Mouse (Mus musculus): ENCODE data around the gene Wipf3.

Gene Wipf3

GRCm38 (mm10) chr6:54429447-54430194 lies at the start of gene Wipf3:
Gene Wipf3, plus strand, starts transcription at chr6:54429603.
- peak; percentile 61 for DNase-seq (ENCODE audit: low read depth, low spot score)

- DNase-seq (ENCODE audit: low read depth, low spot score) = no peak
Measured at GRCm38 (mm10) chr6:54382636-54383035, 46.8 kb upstream of the Wipf3 start.

GRCm38 (mm10) chr6:54383893-54384524 lies 45.4 kb upstream of the Wipf3 start:
- no peak for DNase-seq (ENCODE audit: low read depth, low spot score)

- DNase-seq (ENCODE audit: low read depth, low spot score) = no peak
Measured at GRCm38 (mm10) chr6:54384777-54385176, 44.6 kb upstream of the Wipf3 start.

- DNase-seq (ENCODE audit: low read depth, low spot score) = no peak
Measured at GRCm38 (mm10) chr6:54386429-54386828, 43.0 kb upstream of the Wipf3 start.

- DNase-seq (ENCODE audit: low read depth, low spot score) = no peak
Measured at GRCm38 (mm10) chr6:54387044-54387443, 42.4 kb upstream of the Wipf3 start.

- no peak for DNase-seq (ENCODE audit: low read depth, low spot score)
Measured at GRCm38 (mm10) chr6:54387751-54388150, 41.7 kb upstream of the Wipf3 start.

GRCm38 (mm10) chr6:54388690-54389275 lies 40.6 kb upstream of the Wipf3 start:
- DNase-seq (ENCODE audit: low read depth, low spot score) = no peak

GRCm38 (mm10) chr6:54391765-54392164 lies 37.6 kb upstream of the Wipf3 start:
- peak; percentile 61 for DNase-seq (ENCODE audit: low read depth, low spot score)

- no peak for DNase-seq (ENCODE audit: low read depth, low spot score)
Measured at GRCm38 (mm10) chr6:54393886-54394285, 35.5 kb upstream of the Wipf3 start.

GRCm38 (mm10) chr6:54399194-54399923 lies 30.0 kb upstream of the Wipf3 start:
- no peak for DNase-seq (ENCODE audit: low read depth, low spot score)

GRCm38 (mm10) chr6:54401503-54401902 lies 27.9 kb upstream of the Wipf3 start:
- no peak for DNase-seq (ENCODE audit: low read depth, low spot score)

- DNase-seq (ENCODE audit: low read depth, low spot score) = no peak
Measured at GRCm38 (mm10) chr6:54404916-54405315, 24.5 kb upstream of the Wipf3 start.

GRCm38 (mm10) chr6:54406116-54406515 lies 23.3 kb upstream of the Wipf3 start:
- no peak for DNase-seq (ENCODE audit: low read depth, low spot score)

GRCm38 (mm10) chr6:54409271-54409670 lies 20.1 kb upstream of the Wipf3 start:
- no peak for DNase-seq (ENCODE audit: low read depth, low spot score)

GRCm38 (mm10) chr6:54410451-54410850 lies 19.0 kb upstream of the Wipf3 start:
- no peak for DNase-seq (ENCODE audit: low read depth, low spot score)

GRCm38 (mm10) chr6:54411591-54411990 lies 17.8 kb upstream of the Wipf3 start:
- DNase-seq (ENCODE audit: low read depth, low spot score) = no peak

- no peak for DNase-seq (ENCODE audit: low read depth, low spot score)
Measured at GRCm38 (mm10) chr6:54412879-54413278, 16.5 kb upstream of the Wipf3 start.

GRCm38 (mm10) chr6:54425230-54425629 lies 4.2 kb upstream of the Wipf3 start:
- DNase-seq (ENCODE audit: low read depth, low spot score) = no peak

GRCm38 (mm10) chr6:54428850-54429446 lies 455 bp upstream of the Wipf3 start:
- no peak for DNase-seq (ENCODE audit: low read depth, low spot score)

- DNase-seq (ENCODE audit: low read depth, low spot score) = no peak
Measured at GRCm38 (mm10) chr6:54430221-54430620, 818 bp downstream of the Wipf3 start.

- DNase-seq (ENCODE audit: low read depth, low spot score) = no peak
Measured at GRCm38 (mm10) chr6:54431761-54432160, 2.4 kb downstream of the Wipf3 start.

All from mesoderm, embryonic 11.5 days (tissue).